Comparison of ENCODE assay signal across 9 mouse cellular contexts in genomic region chr12:50544855-50545609, GRCm38 (mm10).
DNase-seq lines count a peak whose midpoint lies in the region; ATAC-seq and TF ChIP-seq lines count a peak whose summit lies in the region.
"Had no signal": no experiment of that assay in that cellular context is flagged by ENCODE, and none has a peak within 500 bp of the region (broad histone marks: within the 10 kb centered on the region; RNA-seq: fewer than 3 reads in every experiment).

No protein-coding gene starts in this region.

- peak overlapping the region; percentile 1; the same call in 1 of the 2 replicates for H3K4me3 ChIP-seq in gastrocnemius, adult 2 months
- no peak overlapping the region for H3K4me3 ChIP-seq in embryonic fibroblast, embryonic 13.5 days (ENCODE audit: insufficient read depth, low read length)
- H3K4me3 ChIP-seq: stomach, embryonic 15.5 days had no signal

- no peak for TF ChIP-seq CTCF in gastrocnemius, adult 2 months (IDR thresholded peaks at IDR 0.05)
- TF ChIP-seq CTCF in embryonic fibroblast, embryonic 13.5 days (IDR thresholded peaks at IDR 0.05; ENCODE audit: borderline replicate concordance, insufficient read depth, low read length) = no peak

- intact Hi-C loops in gastrocnemius, adult 2 months (cut with DNase I) = loop anchor here (5.0 kb wide), 1 partner anchor 102 kb away; the partner anchor contains the start of gene Prkd1
- intact Hi-C loops in gastrocnemius, postnatal 36 days (cut with DNase I) = no loop called here

- H3K4me1 ChIP-seq in embryonic fibroblast, embryonic 13.5 days (ENCODE audit: control insufficient read depth, insufficient read depth, low read length) = peaks cover 8% of the 10 kb centered on the region

- H3K27ac ChIP-seq in gastrocnemius, adult 2 months = peak overlapping the region; percentile 50
- peak overlapping the region; percentile 81 for H3K27ac ChIP-seq in embryonic fibroblast, embryonic 13.5 days (ENCODE audit: insufficient read depth, low read length)
- H3K27ac ChIP-seq: stomach, embryonic 15.5 days had no signal

- no peak for ATAC-seq in megakaryocyte-erythroid progenitor cell, adult 5-6 weeks (replicated peaks; ENCODE audit: low FRiP score, low TSS enrichment, poor library complexity, severe bottlenecking)

- DNase-seq in gastrocnemius, adult 2 months = peak; percentile 49
- no peak for DNase-seq in gastrocnemius, postnatal 36 days
- DNase-seq in 3134 (ENCODE audit: extremely low read depth, insufficient read length, low spot score) = peak; percentile 51
- peak; percentile 51 for DNase-seq in kidney, adult 9 months
- DNase-seq in right cerebral cortex, postnatal 25 days = no peak
- no peak for DNase-seq in cerebellum, adult 11 months

- TF ChIP-seq POLR2A in embryonic fibroblast, embryonic 13.5 days (IDR thresholded peaks at IDR 0.05; ENCODE audit: low read depth, low read length) = 0 out of 2 replicates have a peak, but pooled peaks have one; percentile 41

Comparison
In these comparisons a context has a peak if more than half of its experiments do, and no peak if none do; other contexts are left out.
1. DNase-seq: peak in gastrocnemius, adult 2 months (single experiment), 3134 (single experiment) and kidney, adult 9 months (single experiment); none in gastrocnemius, postnatal 36 days (0 of 2), right cerebral cortex, postnatal 25 days (single experiment) and cerebellum, adult 11 months (single experiment).